Mouse (Mus musculus) testis, adult 2 months (tissue): ENCODE measurements around the gene Pml. TPM values are rescaled to one million over a fixed set of nuclear protein-coding genes. Genes with fewer than 3 reads are reported as not detected.
A peak's percentile ranks its signal among the peaks of the same experiment; 100 is the strongest.

Source experiments
- H3K27ac ChIP-seq: fragments of 200-500 bp; 2 replicates; pipeline ENCODE4 v1.5.1; 2012; ENCODE audit warnings: low read depth, low read length; ENCODE audit not compliant: control insufficient read depth, insufficient read depth
- H3K27me3 ChIP-seq: fragments of 200-500 bp; 2 replicates; pipeline ENCODE4 v1.6.1; 2012; ENCODE audit warnings: mild to moderate bottlenecking, low read length, moderate library complexity; ENCODE audit not compliant: control insufficient read depth, insufficient read depth
- H3K36me3 ChIP-seq: fragments of 200-500 bp; 2 replicates; pipeline ENCODE4 v1.6.1; 2012; ENCODE audit warnings: mild to moderate bottlenecking, low read length; ENCODE audit not compliant: control insufficient read depth, insufficient read depth
- H3K4me1 ChIP-seq: fragments of 200-500 bp; 2 replicates; pipeline ENCODE4 v1.6.1; 2012; ENCODE audit warnings: low read length; ENCODE audit not compliant: control insufficient read depth, insufficient read depth
- H3K4me3 ChIP-seq: fragments of 200-500 bp; 2 replicates; pipeline ENCODE4 v1.5.1; 2012; ENCODE audit warnings: low read depth, mild to moderate bottlenecking, low read length, moderate library complexity, mixed read lengths; ENCODE audit not compliant: control insufficient read depth
- CTCF ChIP-seq: fragments of 200-500 bp; IDR thresholded peaks from 2 replicates; pipeline ENCODE4 v1.5.1; 2012; ENCODE audit warnings: low read depth, mild to moderate bottlenecking, inconsistent platforms, low read length, moderate library complexity; ENCODE audit not compliant: control insufficient read depth, insufficient read depth, insufficient replicate concordance
- POLR2A ChIP-seq: fragments of 200-500 bp; IDR thresholded peaks from 2 replicates; pipeline ENCODE4 v1.6.1; 2012; ENCODE audit warnings: low read depth, mild to moderate bottlenecking, inconsistent platforms, low read length, moderate library complexity; ENCODE audit not compliant: control insufficient read depth
- polyA plus RNA-seq: library from polyadenylated mRNA; depleted of rRNA; stranded (reverse); fragments of >200 nt; gene quantifications from 2 replicates; pipeline ENCODE4 v1.2.3, GENCODE M21; 2012

Gene Pml
- polyA plus RNA-seq, 1 experiment: 1.8 TPM

DNA sequence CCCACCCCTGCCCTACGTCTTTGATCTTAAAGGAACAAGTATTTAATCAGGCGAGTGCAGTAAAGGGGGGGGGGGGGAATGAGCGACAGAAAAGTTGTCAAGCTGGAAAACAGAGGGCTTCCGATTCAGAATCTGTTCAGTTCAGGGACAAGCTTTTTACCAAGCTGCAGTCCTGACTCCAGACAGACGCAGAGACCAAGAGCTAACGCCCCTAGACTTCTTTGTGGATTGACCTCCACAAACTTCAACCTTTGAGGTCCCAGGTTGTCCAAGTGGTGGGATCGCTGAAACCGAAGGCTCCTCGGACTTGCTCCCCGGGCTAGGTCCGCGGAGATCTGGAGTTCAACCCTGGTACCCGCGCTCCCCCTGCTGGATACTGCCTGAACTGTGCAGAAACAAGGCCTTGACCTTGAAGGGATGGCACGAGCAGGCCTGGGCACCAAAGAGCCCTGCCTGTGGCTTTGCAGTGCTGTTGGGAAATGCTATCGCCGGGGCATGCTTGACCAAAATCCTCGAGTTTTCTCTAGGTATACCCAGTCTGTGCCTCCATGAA is 45.1 kb downstream of the Pml start:
- no peaks in the 10 kb centered on the region for H3K36me3 ChIP-seq
- peak overlapping the region; percentile 38 for H3K4me3 ChIP-seq
- peaks cover 4% of the 10 kb centered on the region for H3K27me3 ChIP-seq
- peaks cover 15% of the 10 kb centered on the region for H3K4me1 ChIP-seq
- H3K27ac ChIP-seq: no peak overlapping the region
- TF ChIP-seq CTCF (peak; percentile 88; the same call in 1 of the 2 replicates), POLR2A (no peak)

DNA sequence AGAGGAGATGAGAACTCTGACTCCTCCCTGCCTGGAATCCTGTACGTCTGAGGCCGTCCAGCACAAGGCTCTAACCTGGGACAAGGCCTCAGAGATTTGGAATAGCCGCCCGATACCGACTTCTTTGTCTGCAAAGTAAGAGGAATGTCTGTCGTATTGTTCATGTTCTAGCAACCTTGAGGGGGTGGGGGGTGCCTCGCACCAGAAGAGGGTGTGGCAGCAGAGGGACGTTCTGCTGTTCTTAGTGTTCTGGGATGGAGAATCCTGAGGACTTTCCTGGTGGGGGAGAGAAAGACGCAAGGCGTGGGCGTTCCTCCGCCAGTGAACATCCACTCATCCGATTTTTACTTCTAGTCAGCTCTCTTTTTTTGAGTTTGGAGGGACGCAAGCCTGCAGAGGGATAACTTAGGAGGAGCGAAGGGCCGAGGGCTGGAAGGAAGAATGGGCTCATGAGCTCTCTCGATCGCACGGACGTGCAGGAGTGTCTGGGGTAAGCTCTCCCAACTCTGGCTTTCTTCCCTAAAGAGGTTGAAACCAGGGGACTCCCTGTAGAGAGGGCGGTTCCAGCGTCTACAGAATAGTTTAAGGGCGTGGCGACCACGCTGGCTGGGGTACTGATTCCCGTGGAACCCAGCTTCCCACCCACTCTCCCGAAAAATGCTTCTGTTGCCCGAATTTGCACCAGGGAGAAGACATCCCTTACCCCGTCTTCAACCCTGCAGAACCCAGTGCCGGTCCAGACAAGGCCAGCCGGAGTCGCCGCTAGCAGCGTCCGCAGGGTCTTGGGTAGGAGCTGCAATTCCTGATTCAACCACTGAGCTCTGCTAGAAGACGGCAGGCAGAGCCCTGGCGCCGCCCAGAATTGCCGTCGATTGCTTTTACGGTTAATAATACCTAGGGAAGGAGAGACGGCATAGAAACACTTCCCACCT is 45.8 kb downstream of the Pml start, which contains the start of the genes Islr and Islr2:
Gene Islr, minus strand, starts transcription at position 791 of the 932 bp plus-strand sequence.
Gene Islr2, minus strand, starts transcription at position 804 of the 932 bp plus-strand sequence.
- peaks cover 20% of the 10 kb centered on the region for H3K4me1 ChIP-seq
- peak within 1 kb of the TSS; percentile 38 for H3K4me3 ChIP-seq
- no peak within 1 kb of the TSS for H3K27ac ChIP-seq
- TF ChIP-seq POLR2A: no peak
- peak; percentile 33; the same call in 1 of the 2 replicates for TF ChIP-seq CTCF
- peaks cover 4% of the 10 kb centered on the region for H3K27me3 ChIP-seq
- no peaks in the 10 kb centered on the region for H3K36me3 ChIP-seq

DNA sequence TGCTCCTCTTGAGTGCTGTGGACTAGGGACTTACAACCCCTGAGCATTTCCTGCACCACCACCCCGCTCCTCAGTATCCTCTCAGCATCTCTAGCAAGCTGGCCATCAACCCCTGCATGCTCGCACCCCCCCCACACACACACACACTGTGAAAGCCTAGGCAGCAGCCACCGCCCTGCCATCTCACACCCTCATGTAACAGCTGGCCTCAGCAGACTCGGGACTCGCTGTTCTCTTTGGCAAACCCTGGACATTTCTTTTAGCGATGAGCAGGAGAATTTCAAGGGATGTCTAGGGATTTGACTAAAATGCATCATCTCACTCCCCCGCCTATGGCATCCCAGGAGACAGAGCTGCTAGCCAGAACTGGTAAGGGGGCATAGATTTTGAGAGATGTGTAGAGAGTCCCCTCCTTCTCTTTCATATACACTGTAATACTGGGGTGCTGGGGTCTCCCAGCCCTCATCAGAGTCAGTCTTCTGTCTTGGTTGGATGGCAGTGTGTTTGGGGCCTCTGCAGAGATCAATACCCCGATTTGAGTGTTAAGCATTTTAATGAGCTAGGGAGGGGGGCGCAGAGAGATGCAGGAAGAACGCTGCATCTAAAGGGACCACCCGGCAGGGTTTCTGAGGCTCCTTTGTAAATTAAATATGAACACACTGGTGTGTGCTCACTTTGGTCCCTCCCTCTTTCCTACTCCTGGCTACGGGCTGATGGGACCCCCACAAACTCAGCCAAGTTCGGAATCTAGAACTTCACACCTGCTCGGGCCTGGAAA is 46.7 kb downstream of the Pml start:
- peaks cover 25% of the 10 kb centered on the region for H3K4me1 ChIP-seq
- no peak overlapping the region for H3K4me3 ChIP-seq
- no peak for TF ChIP-seq POLR2A
- no peak for TF ChIP-seq CTCF
- no peak overlapping the region for H3K27ac ChIP-seq
- no peaks in the 10 kb centered on the region for H3K36me3 ChIP-seq
- H3K27me3 ChIP-seq: peaks cover 4% of the 10 kb centered on the region

DNA sequence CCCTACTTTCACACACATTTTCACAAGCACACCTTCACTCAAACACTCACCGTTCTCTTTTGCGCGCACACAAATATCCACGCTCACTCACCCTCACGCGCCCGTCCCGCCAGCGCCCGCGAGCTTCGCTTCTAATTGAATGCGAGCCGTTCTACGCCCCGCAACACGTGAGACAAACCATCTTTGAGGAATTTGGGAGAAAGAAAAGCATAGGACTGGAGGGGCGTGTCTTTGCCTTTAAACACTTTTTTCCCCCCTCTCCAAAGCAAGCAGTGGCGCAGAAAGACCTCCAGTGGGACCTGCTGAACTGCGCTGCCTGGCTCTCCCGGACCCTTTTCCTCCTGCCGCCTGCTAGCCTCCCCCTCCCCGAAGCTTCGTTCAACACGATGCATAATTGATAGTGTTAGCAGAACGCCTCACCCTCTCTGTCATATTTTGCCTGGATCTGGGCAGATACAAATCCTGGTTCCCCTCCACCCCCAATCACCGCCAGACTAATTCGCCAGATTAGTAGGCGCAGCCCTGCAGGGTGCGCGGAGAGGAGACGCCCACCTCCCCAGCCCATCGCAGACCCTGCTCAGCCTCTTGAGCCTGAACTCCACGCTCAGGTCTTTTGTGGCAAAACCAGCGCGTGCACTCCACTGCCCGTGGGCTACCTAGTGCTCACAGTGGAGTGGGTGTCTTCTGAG is 47.6 kb downstream of the Pml start:
- TF ChIP-seq POLR2A (peak; percentile 34; the same call in 1 of the 2 replicates), CTCF (no peak)
- H3K36me3 ChIP-seq: no peaks in the 10 kb centered on the region
- peaks cover 25% of the 10 kb centered on the region for H3K4me1 ChIP-seq
- peak overlapping the region; percentile 59 for H3K27ac ChIP-seq
- H3K27me3 ChIP-seq: peaks cover 4% of the 10 kb centered on the region
- H3K4me3 ChIP-seq: no peak overlapping the region

DNA sequence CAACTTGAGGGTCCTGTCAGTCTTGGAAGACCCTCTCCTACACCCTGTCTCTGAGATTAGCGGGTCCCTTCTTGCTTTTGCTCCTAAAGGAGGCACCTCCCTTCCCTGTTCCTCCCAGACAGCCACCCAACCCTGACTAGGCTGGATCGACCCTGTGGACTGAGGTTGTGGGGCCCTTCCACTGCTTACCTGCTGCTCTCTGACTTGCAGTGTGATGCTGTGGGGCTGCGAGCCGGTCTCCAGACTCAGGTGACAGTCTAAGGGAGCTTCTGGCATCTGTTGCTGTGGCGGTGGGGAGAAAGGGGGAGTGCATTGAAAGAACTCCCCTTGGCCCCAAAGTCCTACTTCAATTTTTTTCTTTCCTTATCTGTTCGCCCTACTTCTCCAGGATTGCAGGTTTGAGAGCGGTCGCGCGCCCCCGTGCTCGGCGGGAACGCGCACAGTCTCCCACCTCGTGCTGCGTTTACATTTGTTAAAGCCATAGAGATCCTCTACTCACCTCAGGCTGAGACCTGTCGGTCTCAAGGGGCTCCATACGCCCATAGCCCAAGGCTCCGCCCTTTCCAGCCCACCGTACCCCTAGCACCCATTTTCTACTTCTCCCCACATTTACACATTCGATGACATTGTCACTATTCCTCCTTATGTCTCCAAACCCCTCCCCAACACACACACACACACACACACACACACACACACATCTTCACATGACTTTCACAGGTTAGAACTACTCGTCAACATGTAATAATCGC is 48.3 kb downstream of the Pml start:
- Histone ChIP-seq H3K27ac (peak overlapping the region; percentile 59), H3K4me1 (peaks cover 29% of the 10 kb centered on the region), H3K4me3 (no peak overlapping the region), H3K27me3 (peaks cover 4% of the 10 kb centered on the region), H3K36me3 (no peaks in the 10 kb centered on the region)
- TF ChIP-seq POLR2A: no peak
